Mouse (Mus musculus) forebrain, embryonic 16.5 days (tissue): ENCODE data around the gene Ptprh. TPM values are rescaled to one million over a fixed set of nuclear protein-coding genes. Genes with fewer than 3 reads are reported as not detected.
A peak's percentile ranks its signal among the peaks of the same experiment; 100 is the strongest.
"Not testable (repeated sequence)": the region's sequence is repeated elsewhere in the genome, so short reads cannot be mapped to it uniquely, and the experiment has no call there.

Experiments used
- ATAC-seq: fragments of 200-750 bp; cut with Nextera tagmentation; 2 replicates; pipeline ENCODE4 v1.8.0; 2017; ENCODE audit warnings: mild to moderate bottlenecking, moderate library complexity
- H3K27ac ChIP-seq: fragments of 300-500 bp; sonication (generic); 2 replicates; pipeline ENCODE4 v1.5.1; 2014; ENCODE audit warnings: low read length, control low read depth
- H3K27me3 ChIP-seq: fragments of 300-500 bp; sonication (generic); replicated peaks from 2 replicates; pipeline ENCODE4 v1.6.1; 2014; ENCODE audit warnings: low read length; ENCODE audit not compliant: control insufficient read depth, insufficient read depth
- H3K36me3 ChIP-seq: fragments of 300-500 bp; sonication (generic); 2 replicates; pipeline ENCODE4 v1.6.1; 2014; ENCODE audit not compliant: control insufficient read depth, insufficient read depth
- H3K4me1 ChIP-seq: fragments of 300-500 bp; sonication (generic); replicated peaks from 2 replicates; pipeline ENCODE4 v1.6.1; 2014; ENCODE audit warnings: low read length; ENCODE audit not compliant: control insufficient read depth, insufficient read depth
- H3K4me2 ChIP-seq: fragments of 300-500 bp; sonication (generic); 2 replicates; pipeline ENCODE4 v1.6.1; 2014; ENCODE audit warnings: mild to moderate bottlenecking, low read length, control low read depth
- H3K4me3 ChIP-seq: fragments of 300-500 bp; sonication (generic); replicated peaks from 2 replicates; pipeline ENCODE4 v1.5.1; 2014; ENCODE audit warnings: mild to moderate bottlenecking, low read length, control low read depth
- H3K9ac ChIP-seq: fragments of 300-500 bp; sonication (generic); replicated peaks from 2 replicates; pipeline ENCODE4 v1.6.1; 2014; ENCODE audit warnings: low read depth, low read length, control low read depth
- H3K9me3 ChIP-seq: fragments of 300-500 bp; sonication (generic); 2 replicates; pipeline ENCODE4 v1.6.1; 2016; ENCODE audit warnings: low read length; ENCODE audit not compliant: control insufficient read depth
- WGBS: fragments of 180-500 bp; shearing (Covaris S2); extraction: QIAGEN DNeasy Blood & Tissue Kit; methylation state at CpG from one replicate; pipeline ENCODE4 v1.1.7; 2014; 5-methylcytosine and 5-hydroxymethylcytosine counted together
- polyA plus RNA-seq: library from polyadenylated mRNA; unstranded; fragments of >200 nt; fragmentation: Nextera tagmentation; extraction: Ambion mirVana; gene quantifications from 2 replicates; pipeline ENCODE4 v1.2.1, GENCODE M21; 2015

Gene Ptprh
- polyA plus RNA-seq, 1 experiment from 2014 or later, result 0.70 TPM

DNA sequence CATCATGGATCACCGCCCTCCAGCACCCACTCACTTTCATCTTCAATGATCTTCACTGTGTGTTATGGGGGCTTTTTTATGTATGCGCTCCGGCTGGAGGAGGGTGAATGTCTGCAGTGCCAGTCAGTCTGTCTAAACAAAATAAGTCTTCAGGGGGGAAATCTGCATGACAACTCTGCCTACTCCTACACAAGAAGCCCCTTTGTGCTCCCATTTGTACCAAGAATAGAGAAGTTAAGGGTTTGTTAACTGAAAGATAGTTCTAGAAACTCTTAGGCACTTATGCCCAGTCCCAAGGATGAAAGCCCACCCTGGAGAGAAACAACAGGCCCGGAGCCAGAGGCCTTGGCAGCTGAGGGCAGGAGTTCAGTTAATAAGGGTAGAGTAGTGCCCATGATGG, 67.5 kb downstream of the Ptprh start:
- H3K4me1 ChIP-seq, result 0 out of 2 replicates have a peak, but pooled peaks cover 3% of the 10 kb centered on the region
- H3K4me3 ChIP-seq, result no peak overlapping the region
- H3K36me3 ChIP-seq, result no peaks in the 10 kb centered on the region
- H3K27me3 ChIP-seq, result peaks cover 4% of the 10 kb centered on the region; the same call in 1 of the 2 replicates
- no peak overlapping the region for H3K9ac ChIP-seq
- 84% methylated on average over 4 of the region's 4 CpGs for WGBS
- H3K4me2 ChIP-seq, result no peak overlapping the region
- H3K27ac ChIP-seq, result no peak overlapping the region
- no peaks in the 10 kb centered on the region for H3K9me3 ChIP-seq
- no peak for ATAC-seq

DNA sequence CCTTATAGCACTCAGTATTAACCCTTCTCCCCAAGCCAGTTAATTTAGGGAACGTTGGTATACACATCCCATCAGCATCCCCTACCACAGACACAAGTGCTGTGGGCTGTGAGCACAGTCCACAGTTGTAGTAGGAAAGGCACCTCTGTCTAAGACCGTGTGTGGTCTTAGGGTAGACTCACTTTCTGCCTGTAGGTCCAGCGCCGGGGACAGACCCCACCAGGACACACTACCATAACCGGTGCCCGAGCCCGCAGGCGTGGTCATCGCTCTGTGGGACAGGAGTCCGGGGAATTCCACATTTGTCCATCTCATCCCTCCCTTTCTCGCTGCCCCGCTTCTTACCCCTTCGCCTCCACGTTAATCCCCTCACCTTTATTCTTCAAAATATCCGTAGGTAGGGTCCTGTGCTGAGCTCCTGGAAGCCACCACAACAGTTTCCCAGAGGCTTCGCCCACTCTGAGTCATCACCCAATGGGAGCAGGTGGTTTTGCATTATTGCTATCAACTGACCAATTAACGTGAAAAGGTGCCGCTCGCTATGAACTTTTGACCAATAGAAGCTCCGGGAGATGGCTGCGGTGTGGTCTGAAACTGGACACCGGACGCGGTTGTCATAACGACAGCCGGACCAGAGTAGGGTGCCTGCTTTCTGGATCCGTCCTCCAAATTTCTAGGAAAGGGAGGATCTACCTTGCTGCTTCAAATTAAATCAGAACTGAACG, 71.7 kb downstream of the Ptprh start, which contains the start of gene Dnaaf3:
Gene Dnaaf3 (minus strand): TSS at position 449 of the 725 bp plus-strand sequence.
- Histone ChIP-seq H3K4me3 (peak within 1 kb of the TSS; percentile 26), H3K9me3 (no peaks in the 10 kb centered on the region), H3K27me3 (peaks cover 4% of the 10 kb centered on the region; the same call in 1 of the 2 replicates), H3K4me1 (0 out of 2 replicates have a peak, but pooled peaks cover 3% of the 10 kb centered on the region), H3K36me3 (no peaks in the 10 kb centered on the region), H3K9ac (0 out of 2 replicates have a peak within 1 kb of the TSS, but pooled peaks have one; percentile 10), H3K4me2 (peak within 1 kb of the TSS; percentile 45), H3K27ac (no peak within 1 kb of the TSS)
- 1% methylated on average over 28 of the region's 28 CpGs for WGBS
- peak; percentile 76 for ATAC-seq

- not testable (repeated sequence) for H3K36me3 ChIP-seq, H3K9ac ChIP-seq, H3K9me3 ChIP-seq, H3K27ac ChIP-seq, H3K4me1 ChIP-seq, H3K4me2 ChIP-seq, H3K4me3 ChIP-seq, ATAC-seq, H3K27me3 ChIP-seq
- 51% methylated on average over 8 of the region's 8 CpGs for WGBS
Observed at GRCm38 (mm10) chr7:4530166-4530565, 73.7 kb downstream of the Ptprh start.

DNA sequence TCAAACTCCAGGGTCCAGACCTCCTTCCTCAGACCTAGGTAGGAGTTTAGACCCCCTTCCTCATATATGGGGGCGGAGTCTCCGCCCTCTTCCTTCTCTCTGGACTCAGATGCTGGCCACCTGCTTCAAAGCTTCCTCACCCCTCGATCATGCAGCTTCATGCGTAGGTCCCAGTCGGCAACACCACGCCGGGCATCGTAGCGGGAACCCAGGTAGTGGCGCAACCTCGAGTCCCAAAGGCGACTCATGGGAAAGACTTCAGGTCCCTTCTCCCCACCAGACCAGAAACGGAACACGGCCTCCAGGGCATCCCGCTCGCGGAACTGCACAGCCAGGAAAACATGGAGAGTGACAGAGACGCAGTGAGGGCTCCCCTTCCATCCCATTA, 76.5 kb downstream of the Ptprh start:
- Histone ChIP-seq H3K4me2 (peak overlapping the region; percentile 49; the same call in 1 of the 2 replicates), H3K9me3 (no peaks in the 10 kb centered on the region), H3K36me3 (no peaks in the 10 kb centered on the region), H3K27ac (no peak overlapping the region), H3K4me3 (no peak overlapping the region; the same call in 1 of the 2 replicates), H3K9ac (no peak overlapping the region), H3K27me3 (peaks cover 2% of the 10 kb centered on the region; the same call in 1 of the 2 replicates), H3K4me1 (peaks cover 8% of the 10 kb centered on the region; the same call in 1 of the 2 replicates)
- 55% methylated on average over 18 of the region's 18 CpGs for WGBS
- no peak for ATAC-seq

GRCm38 (mm10) chr7:4526341-4527301, 77.2 kb downstream of the Ptprh start:
- H3K27me3 ChIP-seq, result 0 out of 2 replicates have a peak, but pooled peaks cover 2% of the 10 kb centered on the region
- peak overlapping the region; percentile 36 for H3K9ac ChIP-seq
- H3K9me3 ChIP-seq, result no peaks in the 10 kb centered on the region
- H3K36me3 ChIP-seq, result no peaks in the 10 kb centered on the region
- WGBS, result 19% methylated on average over 40 of the region's 40 CpGs
- H3K4me3 ChIP-seq, result peak overlapping the region; percentile 29
- peak overlapping the region; percentile 49 for H3K4me2 ChIP-seq
- H3K4me1 ChIP-seq, result peaks cover 5% of the 10 kb centered on the region; the same call in 1 of the 2 replicates
- no peak overlapping the region for H3K27ac ChIP-seq
- peak; percentile 95 for ATAC-seq

- peaks cover 10% of the 10 kb centered on the region for H3K4me1 ChIP-seq
- not testable (repeated sequence) for H3K4me2 ChIP-seq, H3K9me3 ChIP-seq, H3K27ac ChIP-seq, H3K4me3 ChIP-seq, H3K9ac ChIP-seq, H3K27me3 ChIP-seq, H3K36me3 ChIP-seq
- ATAC-seq, result peak; percentile 32; the same call in 1 of the 2 replicates
- WGBS, result 65% methylated on average over 15 of the region's 15 CpGs
Observed at GRCm38 (mm10) chr7:4524212-4524922, 79.5 kb downstream of the Ptprh start, which contains the start of gene Tnni3. Gene Tnni3 (minus strand): TSS chr7:4524229.

DNA sequence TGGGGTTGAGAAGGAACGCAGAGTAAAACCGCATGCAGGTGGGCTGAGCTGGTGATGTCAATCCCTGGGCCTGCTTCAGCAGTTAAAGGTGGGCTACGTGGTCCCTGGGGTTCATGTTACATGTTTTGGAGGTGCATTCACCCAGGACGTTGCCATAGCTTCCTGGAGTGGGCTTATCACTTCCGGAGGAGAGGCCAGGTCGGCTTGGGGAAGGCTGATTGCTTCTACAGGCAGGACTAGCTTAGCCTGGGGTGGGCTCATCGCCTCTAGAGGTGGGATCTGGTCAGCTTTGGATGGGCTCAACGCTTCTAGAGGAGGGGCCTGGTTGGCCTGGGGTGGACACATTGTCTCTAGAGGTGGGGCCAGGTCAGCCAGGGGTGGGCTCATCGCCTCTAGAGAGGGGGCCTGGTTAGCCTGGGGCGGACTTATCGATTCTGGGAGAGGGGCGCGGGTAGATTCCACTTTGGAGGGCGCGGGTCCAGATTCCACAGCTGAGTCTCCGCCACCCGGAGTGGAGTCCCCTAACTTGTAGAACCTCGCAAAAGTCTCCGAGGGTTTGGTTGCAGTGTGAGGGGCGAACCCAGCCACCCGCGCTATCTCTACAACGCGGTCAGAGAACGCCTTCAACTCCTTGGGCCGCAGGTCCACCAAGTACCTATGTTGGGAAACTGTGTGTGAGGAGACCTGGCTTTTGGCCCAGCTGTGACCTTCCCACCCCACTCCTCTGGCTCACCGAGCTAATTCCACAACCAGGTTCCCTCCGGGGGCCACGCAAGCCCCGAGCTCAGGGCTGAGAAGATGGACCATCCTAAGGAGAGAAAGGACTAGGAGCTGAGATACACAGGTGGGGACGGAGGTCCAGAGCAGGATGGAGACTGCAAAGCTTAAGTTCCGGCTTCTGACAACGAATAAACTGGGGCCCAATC, 80.4 kb downstream of the Ptprh start:
- no peaks in the 10 kb centered on the region for H3K9me3 ChIP-seq
- H3K4me1 ChIP-seq, result peaks cover 10% of the 10 kb centered on the region
- H3K36me3 ChIP-seq, result no peaks in the 10 kb centered on the region
- no peak overlapping the region for H3K9ac ChIP-seq
- WGBS, result 92% methylated on average over 33 of the region's 33 CpGs
- no peak overlapping the region for H3K27ac ChIP-seq
- no peak overlapping the region for H3K4me3 ChIP-seq
- no peak for ATAC-seq
- 0 out of 2 replicates have a peak, but pooled peaks cover 4% of the 10 kb centered on the region for H3K27me3 ChIP-seq
- H3K4me2 ChIP-seq, result no peak overlapping the region

- 83% methylated on average over 6 of the region's 6 CpGs for WGBS
- no peak for ATAC-seq
- H3K27me3 ChIP-seq, result 0 out of 2 replicates have a peak, but pooled peaks cover 4% of the 10 kb centered on the region
Observed at GRCm38 (mm10) chr7:4522292-4522691, 81.5 kb downstream of the Ptprh start.

More at GRCm38 (mm10) chr7:4522292-4522691, 81.5 kb downstream of the Ptprh start:
- no peaks in the 10 kb centered on the region for H3K9me3 ChIP-seq
- no peak overlapping the region for H3K27ac ChIP-seq
- no peak overlapping the region for H3K9ac ChIP-seq
- peaks cover 10% of the 10 kb centered on the region for H3K4me1 ChIP-seq
- no peak overlapping the region for H3K4me3 ChIP-seq
- no peak overlapping the region for H3K4me2 ChIP-seq
- no peaks in the 10 kb centered on the region for H3K36me3 ChIP-seq
